Mouse (Mus musculus): Measurements from ENCODE around the gene Pde2a. TPM values are rescaled to one million over a fixed set of nuclear protein-coding genes. Genes with fewer than 3 reads are reported as not detected.

Pde2a gene
- polyA plus RNA-seq, 1 experiment from 2014 or later: 11.9 TPM

GRCm38 (mm10) chr7:101487102-101487501 lies 65.6 kb downstream of the Pde2a start:
- H3K27ac ChIP-seq (replicated peaks): no peak overlapping the region
- H3K27me3 ChIP-seq (ENCODE audit: low read depth, poor library complexity, severe bottlenecking): no peaks in the 10 kb centered on the region
- peaks cover 13% of the 10 kb centered on the region; the same call in 1 of the 2 replicates for H3K4me1 ChIP-seq
- H3K9me3 ChIP-seq (replicated peaks): no peaks in the 10 kb centered on the region
- no peaks in the 10 kb centered on the region for H3K36me3 ChIP-seq
- no peak overlapping the region for H3K4me3 ChIP-seq
- DNase-seq (ENCODE audit: low spot score): no peak
- WGBS: 76% methylated on average over 5 of the region's 5 CpGs

- 53% methylated on average over 4 of the region's 4 CpGs for WGBS
- Histone ChIP-seq H3K9me3 (replicated peaks) (no peaks in the 10 kb centered on the region), H3K4me1 (peaks cover 9% of the 10 kb centered on the region; the same call in 1 of the 2 replicates), H3K36me3 (no peaks in the 10 kb centered on the region), H3K4me3 (no peak overlapping the region), H3K27ac (replicated peaks) (no peak overlapping the region), H3K27me3 (ENCODE audit: low read depth, poor library complexity, severe bottlenecking) (no peaks in the 10 kb centered on the region)
- no peak for DNase-seq (ENCODE audit: low spot score)
Measured at GRCm38 (mm10) chr7:101490952-101491351, 69.5 kb downstream of the Pde2a start.

- 92% methylated on average over 3 of the region's 3 CpGs for WGBS
Measured at GRCm38 (mm10) chr7:101498385-101498784, 76.9 kb downstream of the Pde2a start.

GRCm38 (mm10) chr7:101499251-101499650 lies 77.8 kb downstream of the Pde2a start:
- no peak overlapping the region for H3K4me3 ChIP-seq
- peaks cover 23% of the 10 kb centered on the region for H3K27me3 ChIP-seq (ENCODE audit: low read depth, poor library complexity, severe bottlenecking)
- H3K4me1 ChIP-seq: peaks cover 18% of the 10 kb centered on the region
- H3K9me3 ChIP-seq (replicated peaks): peaks cover 7% of the 10 kb centered on the region; the same call in 1 of the 2 replicates
- DNase-seq (ENCODE audit: low spot score): no peak
- WGBS: 48% methylated on average over 10 of the region's 10 CpGs
- H3K36me3 ChIP-seq: no peaks in the 10 kb centered on the region
- no peak overlapping the region for H3K27ac ChIP-seq (replicated peaks)

More at GRCm38 (mm10) chr7:101498385-101498784, 76.9 kb downstream of the Pde2a start:
- Histone ChIP-seq H3K36me3 (no peaks in the 10 kb centered on the region), H3K27me3 (ENCODE audit: low read depth, poor library complexity, severe bottlenecking) (peaks cover 15% of the 10 kb centered on the region), H3K4me3 (no peak overlapping the region), H3K4me1 (peaks cover 11% of the 10 kb centered on the region), H3K27ac (replicated peaks) (no peak overlapping the region), H3K9me3 (replicated peaks) (peaks cover 7% of the 10 kb centered on the region; the same call in 1 of the 2 replicates)
- no peak for DNase-seq (ENCODE audit: low spot score)

- Histone ChIP-seq H3K27ac (replicated peaks) (no peak overlapping the region), H3K4me1 (peaks cover 23% of the 10 kb centered on the region), H3K36me3 (no peaks in the 10 kb centered on the region), H3K27me3 (ENCODE audit: low read depth, poor library complexity, severe bottlenecking) (peaks cover 28% of the 10 kb centered on the region), H3K4me3 (no peak overlapping the region), H3K9me3 (replicated peaks) (peaks cover 7% of the 10 kb centered on the region; the same call in 1 of the 2 replicates)
- no peak for DNase-seq (ENCODE audit: low spot score)
- 69% methylated on average over 9 of the region's 9 CpGs for WGBS
Measured at GRCm38 (mm10) chr7:101499701-101500100, 78.2 kb downstream of the Pde2a start.

- peaks cover 7% of the 10 kb centered on the region; the same call in 1 of the 2 replicates for H3K9me3 ChIP-seq (replicated peaks)
- peaks cover 41% of the 10 kb centered on the region for H3K27me3 ChIP-seq (ENCODE audit: low read depth, poor library complexity, severe bottlenecking)
- H3K36me3 ChIP-seq: no peaks in the 10 kb centered on the region
- DNase-seq (ENCODE audit: low spot score): no peak
- peaks cover 24% of the 10 kb centered on the region for H3K4me1 ChIP-seq
- H3K4me3 ChIP-seq: no peak overlapping the region
- no peak overlapping the region for H3K27ac ChIP-seq (replicated peaks)
- 83% methylated on average over 6 of the region's 6 CpGs for WGBS
Measured at GRCm38 (mm10) chr7:101501236-101501635, 79.7 kb downstream of the Pde2a start.

GRCm38 (mm10) chr7:101501675-101502074 lies 80.2 kb downstream of the Pde2a start:
- no peak overlapping the region for H3K4me3 ChIP-seq
- H3K4me1 ChIP-seq: peaks cover 21% of the 10 kb centered on the region
- H3K9me3 ChIP-seq (replicated peaks): peaks cover 7% of the 10 kb centered on the region; the same call in 1 of the 2 replicates
- peaks cover 41% of the 10 kb centered on the region for H3K27me3 ChIP-seq (ENCODE audit: low read depth, poor library complexity, severe bottlenecking)
- no peaks in the 10 kb centered on the region for H3K36me3 ChIP-seq
- H3K27ac ChIP-seq (replicated peaks): no peak overlapping the region
- no peak for DNase-seq (ENCODE audit: low spot score)
- WGBS: 59% methylated on average over 6 of the region's 6 CpGs

- 21% methylated on average over 8 of the region's 8 CpGs for WGBS
Measured at GRCm38 (mm10) chr7:101503351-101503750, 81.9 kb downstream of the Pde2a start.

GRCm38 (mm10) chr7:101503803-101504202 lies 82.3 kb downstream of the Pde2a start:
- Histone ChIP-seq H3K4me1 (peaks cover 24% of the 10 kb centered on the region), H3K36me3 (no peaks in the 10 kb centered on the region), H3K4me3 (no peak overlapping the region), H3K27me3 (ENCODE audit: low read depth, poor library complexity, severe bottlenecking) (peaks cover 41% of the 10 kb centered on the region), H3K9me3 (replicated peaks) (peaks cover 7% of the 10 kb centered on the region; the same call in 1 of the 2 replicates), H3K27ac (replicated peaks) (no peak overlapping the region)
- 41% methylated on average over 7 of the region's 7 CpGs for WGBS
- no peak for DNase-seq (ENCODE audit: low spot score)

More at GRCm38 (mm10) chr7:101503351-101503750, 81.9 kb downstream of the Pde2a start:
- peak; percentile 64 for DNase-seq (ENCODE audit: low spot score)
- no peak overlapping the region for H3K4me3 ChIP-seq
- peaks cover 19% of the 10 kb centered on the region for H3K4me1 ChIP-seq
- H3K36me3 ChIP-seq: no peaks in the 10 kb centered on the region
- peaks cover 7% of the 10 kb centered on the region; the same call in 1 of the 2 replicates for H3K9me3 ChIP-seq (replicated peaks)
- H3K27ac ChIP-seq (replicated peaks): no peak overlapping the region
- H3K27me3 ChIP-seq (ENCODE audit: low read depth, poor library complexity, severe bottlenecking): peaks cover 41% of the 10 kb centered on the region

- WGBS: 5% methylated on average over 24 of the region's 24 CpGs
- peak overlapping the region; percentile 44 for H3K4me3 ChIP-seq
- H3K27me3 ChIP-seq (ENCODE audit: low read depth, poor library complexity, severe bottlenecking): peaks cover 38% of the 10 kb centered on the region
- H3K9me3 ChIP-seq (replicated peaks): peaks cover 7% of the 10 kb centered on the region; the same call in 1 of the 2 replicates
- H3K36me3 ChIP-seq: no peaks in the 10 kb centered on the region
- DNase-seq (ENCODE audit: low spot score): peak; percentile 46
- H3K27ac ChIP-seq (replicated peaks): no peak overlapping the region
- H3K4me1 ChIP-seq: peaks cover 28% of the 10 kb centered on the region
Measured at GRCm38 (mm10) chr7:101504507-101504906, 83.0 kb downstream of the Pde2a start.

GRCm38 (mm10) chr7:101509212-101509611 lies 87.7 kb downstream of the Pde2a start:
- peak overlapping the region; percentile 55 for H3K27ac ChIP-seq (replicated peaks)
- 55% methylated on average over 2 of the region's 2 CpGs for WGBS
- H3K36me3 ChIP-seq: no peaks in the 10 kb centered on the region
- H3K4me3 ChIP-seq: no peak overlapping the region
- no peak for DNase-seq (ENCODE audit: low spot score)
- H3K4me1 ChIP-seq: peaks cover 34% of the 10 kb centered on the region
- H3K9me3 ChIP-seq (replicated peaks): no peaks in the 10 kb centered on the region
- H3K27me3 ChIP-seq (ENCODE audit: low read depth, poor library complexity, severe bottlenecking): peaks cover 18% of the 10 kb centered on the region

- Histone ChIP-seq H3K4me1 (peaks cover 25% of the 10 kb centered on the region), H3K4me3 (no peak overlapping the region), H3K27me3 (ENCODE audit: low read depth, poor library complexity, severe bottlenecking) (no peaks in the 10 kb centered on the region), H3K9me3 (replicated peaks) (no peaks in the 10 kb centered on the region), H3K27ac (replicated peaks) (no peak overlapping the region), H3K36me3 (no peaks in the 10 kb centered on the region)
- 83% methylated on average over 7 of the region's 7 CpGs for WGBS
- no peak for DNase-seq (ENCODE audit: low spot score)
Measured at GRCm38 (mm10) chr7:101513655-101514054, 92.2 kb downstream of the Pde2a start.

- H3K9me3 ChIP-seq (replicated peaks): no peaks in the 10 kb centered on the region
- no peak overlapping the region for H3K4me3 ChIP-seq
- no peaks in the 10 kb centered on the region for H3K27me3 ChIP-seq (ENCODE audit: low read depth, poor library complexity, severe bottlenecking)
- no peaks in the 10 kb centered on the region for H3K36me3 ChIP-seq
- peak overlapping the region; percentile 49; the same call in 1 of the 2 replicates for H3K27ac ChIP-seq (replicated peaks)
- H3K4me1 ChIP-seq: peaks cover 14% of the 10 kb centered on the region
- no peak for DNase-seq (ENCODE audit: low spot score)
- 76% methylated on average over 6 of the region's 6 CpGs for WGBS
Measured at GRCm38 (mm10) chr7:101514768-101515167, 93.3 kb downstream of the Pde2a start.

All from midbrain, embryonic 10.5 days (tissue).